Mouse (Mus musculus): ENCODE results near the gene Gm17428. TPM values are rescaled to one million over a fixed set of nuclear protein-coding genes. Genes with fewer than 3 reads are reported as not detected.
"Not testable (repeated sequence)": the region's sequence is repeated elsewhere in the genome, so short reads cannot be mapped to it uniquely, and the experiment has no call there.

Gm17428 gene
- total RNA-seq, 2 experiments from 2014 or later = not detected

- ATAC-seq (replicated peaks; ENCODE audit: poor library complexity) = not testable (repeated sequence)
Observed at GRCm38 (mm10) chr14:54988350-54988874, 11.7 kb downstream of the Gm17428 start.

- no peak for ATAC-seq (replicated peaks; ENCODE audit: poor library complexity)
Observed at GRCm38 (mm10) chr14:54988882-54989281, 12.1 kb downstream of the Gm17428 start.

- ATAC-seq (replicated peaks; ENCODE audit: poor library complexity) = no peak
Observed at GRCm38 (mm10) chr14:54989886-54990441, 13.2 kb downstream of the Gm17428 start.

GRCm38 (mm10) chr14:54992196-54992595 lies 15.5 kb downstream of the Gm17428 start:
- ATAC-seq (replicated peaks; ENCODE audit: poor library complexity) = no peak

- ATAC-seq (replicated peaks; ENCODE audit: poor library complexity) = no peak
Observed at GRCm38 (mm10) chr14:54993636-54994035, 16.9 kb downstream of the Gm17428 start.

- ATAC-seq (replicated peaks; ENCODE audit: poor library complexity) = no peak
Observed at GRCm38 (mm10) chr14:54994136-54994868, 17.6 kb downstream of the Gm17428 start, which contains the start of gene Myh7. TSS of gene Myh7 (minus strand) at chr14:54994626.

- ATAC-seq (replicated peaks; ENCODE audit: poor library complexity) = no peak
Observed at GRCm38 (mm10) chr14:54994869-54995186, 18.1 kb downstream of the Gm17428 start.

- no peak for ATAC-seq (replicated peaks; ENCODE audit: poor library complexity)
Observed at GRCm38 (mm10) chr14:54995457-54996138, 18.9 kb downstream of the Gm17428 start.

- no peak for ATAC-seq (replicated peaks; ENCODE audit: poor library complexity)
Observed at GRCm38 (mm10) chr14:54996793-54997192, 20.1 kb downstream of the Gm17428 start.

GRCm38 (mm10) chr14:54997297-54997696 lies 20.6 kb downstream of the Gm17428 start:
- no peak for ATAC-seq (replicated peaks; ENCODE audit: poor library complexity)

GRCm38 (mm10) chr14:54998680-54999079 lies 21.9 kb downstream of the Gm17428 start:
- no peak for ATAC-seq (replicated peaks; ENCODE audit: poor library complexity)

- ATAC-seq (replicated peaks; ENCODE audit: poor library complexity) = not testable (repeated sequence)
Observed at GRCm38 (mm10) chr14:54999868-55000267, 23.1 kb downstream of the Gm17428 start.

GRCm38 (mm10) chr14:55000814-55001213 lies 24.1 kb downstream of the Gm17428 start:
- no peak for ATAC-seq (replicated peaks; ENCODE audit: poor library complexity)

GRCm38 (mm10) chr14:55001446-55001845 lies 24.7 kb downstream of the Gm17428 start:
- ATAC-seq (replicated peaks; ENCODE audit: poor library complexity) = no peak

- ATAC-seq (replicated peaks; ENCODE audit: poor library complexity) = peak; percentile 54
Observed at GRCm38 (mm10) chr14:55001938-55002686, 25.4 kb downstream of the Gm17428 start.

- no peak for ATAC-seq (replicated peaks; ENCODE audit: poor library complexity)
Observed at GRCm38 (mm10) chr14:55002687-55003120, 26.0 kb downstream of the Gm17428 start.

GRCm38 (mm10) chr14:55003878-55004855 lies 27.4 kb downstream of the Gm17428 start:
- ATAC-seq (replicated peaks; ENCODE audit: poor library complexity) = peak; percentile 23

- no peak for ATAC-seq (replicated peaks; ENCODE audit: poor library complexity)
Observed at GRCm38 (mm10) chr14:55005506-55005905, 28.8 kb downstream of the Gm17428 start.

- no peak for ATAC-seq (replicated peaks; ENCODE audit: poor library complexity)
Observed at GRCm38 (mm10) chr14:55005967-55006366, 29.2 kb downstream of the Gm17428 start.

- ATAC-seq (replicated peaks; ENCODE audit: poor library complexity) = no peak
Observed at GRCm38 (mm10) chr14:55006541-55006940, 29.8 kb downstream of the Gm17428 start.
